Mouse (Mus musculus) forebrain, postnatal 0 days (tissue): ENCODE results near the gene Ints3. TPM values are rescaled to one million over a fixed set of nuclear protein-coding genes. Genes with fewer than 3 reads are reported as not detected.

ENCODE experiments used
- ATAC-seq: fragments of 200-750 bp; cut with Nextera tagmentation; 2 replicates; pipeline ENCODE4 v1.8.0; 2017; ENCODE audit warnings: mild to moderate bottlenecking, moderate library complexity
- DNase-seq: peaks from one replicate; pipeline ENCODE4 v3.0.0-alpha.2; 2015
- H3K27ac ChIP-seq: fragments of 300-500 bp; sonication (generic); 2 replicates; pipeline ENCODE4 v1.5.1; 2014; ENCODE audit warnings: low read depth, mild to moderate bottlenecking, antibody characterized with exemption, low read length, moderate library complexity, mixed read lengths
- H3K27me3 ChIP-seq: fragments of 300-500 bp; sonication (generic); 2 replicates; pipeline ENCODE4 v1.6.1; 2014; ENCODE audit warnings: mild to moderate bottlenecking, low read length, mixed read lengths; ENCODE audit not compliant: insufficient read depth
- H3K36me3 ChIP-seq: fragments of 300-500 bp; sonication (generic); 2 replicates; pipeline ENCODE4 v1.6.1; 2014; ENCODE audit warnings: mild to moderate bottlenecking, moderate library complexity; ENCODE audit not compliant: insufficient read depth
- H3K4me1 ChIP-seq: fragments of 300-500 bp; sonication (generic); 2 replicates; pipeline ENCODE4 v1.6.1; 2014; ENCODE audit warnings: antibody characterized with exemption; ENCODE audit not compliant: insufficient read depth
- H3K4me2 ChIP-seq: fragments of 300-500 bp; sonication (generic); 2 replicates; pipeline ENCODE4 v1.6.1; 2014; ENCODE audit warnings: low read depth, mild to moderate bottlenecking, moderate library complexity
- H3K4me3 ChIP-seq: fragments of 300-500 bp; sonication (generic); 2 replicates; pipeline ENCODE4 v1.5.1; 2014; ENCODE audit warnings: low read depth, low read length, mixed read lengths
- H3K9ac ChIP-seq: fragments of 300-500 bp; sonication (generic); 2 replicates; pipeline ENCODE4 v1.6.1; 2014; ENCODE audit warnings: mild to moderate bottlenecking
- H3K9me3 ChIP-seq: fragments of 300-500 bp; sonication (generic); 2 replicates; pipeline ENCODE4 v1.6.1; 2016; ENCODE audit warnings: low read length
- CTCF ChIP-seq: sonication (generic); IDR thresholded peaks from 2 replicates; pipeline ENCODE4 v1.5.1; 2016; ENCODE audit warnings: antibody characterized with exemption, control low read depth, low read depth
- WGBS: fragments of 180-500 bp; shearing (Covaris S2); extraction: QIAGEN DNeasy Blood & Tissue Kit; methylation state at CpG from one replicate; pipeline ENCODE4 v1.1.7; 2014; 5-methylcytosine and 5-hydroxymethylcytosine counted together
- polyA plus RNA-seq: library from polyadenylated mRNA; unstranded; fragments of >200 nt; fragmentation: Nextera tagmentation; extraction: Ambion mirVana; gene quantifications from 2 replicates; pipeline ENCODE4 v1.2.1, GENCODE M21; 2015
- total RNA-seq: library from RNA; depleted of rRNA; stranded (reverse); fragments of >200 nt; gene quantifications from 2 replicates; pipeline ENCODE4 v1.2.3, GENCODE M21; 2014

Gene Ints3
- total and polyA plus RNA-seq, 2 experiments from 2014 or later: 20.6 to 51.5 TPM

DNA sequence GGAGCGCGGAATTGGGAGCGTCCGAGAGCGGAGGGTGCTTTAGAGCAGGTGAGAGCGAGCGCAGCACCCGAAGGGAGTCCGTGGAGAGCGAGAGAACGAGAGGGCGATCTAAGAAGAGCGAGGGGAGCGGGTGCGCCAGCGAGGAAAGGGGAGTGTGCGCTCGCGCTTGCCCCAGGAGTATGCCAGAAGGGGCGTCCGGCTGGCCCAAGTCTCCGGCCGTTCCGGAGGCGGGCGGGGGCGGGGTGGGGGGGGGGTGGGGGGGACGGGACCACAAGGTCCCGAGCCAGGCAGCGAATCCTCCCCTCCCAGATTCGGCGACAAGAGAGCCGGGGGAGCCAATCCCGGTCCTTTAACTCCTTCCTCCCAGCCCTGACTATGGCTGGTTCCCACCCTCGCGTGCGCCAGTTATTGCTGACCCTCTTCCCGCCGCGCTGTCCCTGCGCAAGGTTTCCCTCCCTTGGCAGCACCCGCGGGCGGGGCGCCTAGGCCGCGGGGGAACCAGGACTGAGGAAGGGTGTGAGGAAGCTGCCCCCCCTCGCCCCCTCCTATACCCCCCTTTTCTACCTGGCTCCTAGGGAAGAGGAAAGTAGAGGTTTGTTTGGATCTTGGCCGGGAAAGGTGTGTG is 32.4 kb upstream of the Ints3 start, which contains the start of gene Npr1:
Gene Npr1 (minus strand): TSS at position 181 of the 625 bp plus-strand sequence.
- Histone ChIP-seq H3K27ac (no peak within 1 kb of the TSS), H3K9ac (peak within 1 kb of the TSS; percentile 48), H3K4me2 (peak within 1 kb of the TSS; percentile 97), H3K36me3 (no peaks in the 10 kb centered on the region), H3K27me3 (peaks cover 28% of the 10 kb centered on the region), H3K4me3 (peak within 1 kb of the TSS; percentile 48), H3K9me3 (no peaks in the 10 kb centered on the region), H3K4me1 (no peaks in the 10 kb centered on the region)
- WGBS: under 1% methylated on average over 34 of the region's 49 CpGs
- ATAC-seq (peak; percentile 47; the same call in 1 of the 2 replicates), DNase-seq (no peak)
- TF ChIP-seq CTCF: no peak

DNA sequence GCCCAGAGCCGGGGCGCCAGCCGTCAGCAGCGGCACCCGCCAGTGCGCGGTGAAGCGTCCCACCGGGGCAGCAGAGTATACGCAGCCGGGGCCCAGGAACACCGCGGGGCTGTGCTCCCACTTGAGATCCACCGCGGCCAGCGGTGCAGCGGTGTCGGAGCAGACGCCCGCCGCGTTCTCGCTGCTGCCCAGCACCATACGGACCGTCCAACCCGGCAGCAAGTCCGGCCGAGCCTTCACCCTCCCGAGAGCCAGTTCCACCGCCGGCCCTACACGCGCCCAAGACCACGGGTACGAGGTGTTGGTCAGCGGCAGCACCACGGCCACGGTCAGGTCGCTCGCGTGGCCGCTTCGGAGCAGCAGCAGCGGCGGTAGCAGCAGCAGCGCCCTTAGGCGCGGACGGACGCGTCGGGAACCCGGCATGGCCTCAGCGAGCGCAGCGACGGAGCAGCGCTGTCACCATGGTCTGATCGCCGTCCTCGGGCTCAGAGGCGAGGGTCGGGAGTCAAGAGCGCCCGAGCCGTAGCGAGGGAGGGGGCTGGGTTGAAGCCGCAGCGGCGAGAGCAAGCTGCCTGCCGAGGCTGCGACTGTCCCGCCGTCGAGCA is 31.8 kb upstream of the Ints3 start:
- Histone ChIP-seq H3K4me3 (peak overlapping the region; percentile 48), H3K36me3 (no peaks in the 10 kb centered on the region), H3K4me2 (peak overlapping the region; percentile 97), H3K27me3 (peaks cover 28% of the 10 kb centered on the region), H3K9me3 (no peaks in the 10 kb centered on the region), H3K27ac (no peak overlapping the region), H3K4me1 (no peaks in the 10 kb centered on the region), H3K9ac (peak overlapping the region; percentile 48)
- ATAC-seq: peak; percentile 45
- 1% methylated on average over 75 of the region's 75 CpGs for WGBS
- peak; percentile 13 for DNase-seq
- no peak for TF ChIP-seq CTCF

DNA sequence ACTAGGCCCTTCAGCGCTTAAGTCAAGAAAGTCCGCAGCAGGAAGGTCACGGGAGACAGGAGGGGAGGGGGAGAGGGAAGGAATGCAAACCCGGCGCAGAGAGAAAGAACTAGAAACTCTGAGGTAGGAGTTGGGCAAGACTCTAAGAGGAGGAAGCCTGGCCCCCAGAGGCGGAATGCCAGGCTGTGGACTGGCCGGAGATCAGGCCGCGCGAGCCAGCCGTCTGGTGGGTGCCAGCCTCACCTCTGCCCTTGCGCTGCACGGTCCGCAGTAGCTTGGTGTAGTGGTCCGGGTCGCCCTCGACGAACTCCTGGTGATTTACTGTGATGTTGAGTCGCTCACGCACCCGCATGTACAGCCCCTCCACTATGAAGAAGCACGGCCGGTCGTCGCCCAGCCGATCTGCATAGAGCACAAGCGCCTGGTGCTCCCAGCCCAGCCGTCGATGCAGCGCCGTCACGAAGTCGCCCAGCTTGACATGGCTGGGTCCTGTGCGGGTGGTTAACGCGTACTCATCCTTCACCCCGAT is 31.2 kb upstream of the Ints3 start:
- H3K4me3 ChIP-seq: peak overlapping the region; percentile 48
- peak overlapping the region; percentile 48; the same call in 1 of the 2 replicates for H3K9ac ChIP-seq
- no peak overlapping the region for H3K27ac ChIP-seq
- peak overlapping the region; percentile 97 for H3K4me2 ChIP-seq
- H3K36me3 ChIP-seq: no peaks in the 10 kb centered on the region
- no peak for TF ChIP-seq CTCF
- H3K9me3 ChIP-seq: no peaks in the 10 kb centered on the region
- ATAC-seq: peak; percentile 23; the same call in 1 of the 2 replicates
- WGBS: 11% methylated on average over 37 of the region's 37 CpGs
- peaks cover 28% of the 10 kb centered on the region for H3K27me3 ChIP-seq
- no peak for DNase-seq
- H3K4me1 ChIP-seq: no peaks in the 10 kb centered on the region

DNA sequence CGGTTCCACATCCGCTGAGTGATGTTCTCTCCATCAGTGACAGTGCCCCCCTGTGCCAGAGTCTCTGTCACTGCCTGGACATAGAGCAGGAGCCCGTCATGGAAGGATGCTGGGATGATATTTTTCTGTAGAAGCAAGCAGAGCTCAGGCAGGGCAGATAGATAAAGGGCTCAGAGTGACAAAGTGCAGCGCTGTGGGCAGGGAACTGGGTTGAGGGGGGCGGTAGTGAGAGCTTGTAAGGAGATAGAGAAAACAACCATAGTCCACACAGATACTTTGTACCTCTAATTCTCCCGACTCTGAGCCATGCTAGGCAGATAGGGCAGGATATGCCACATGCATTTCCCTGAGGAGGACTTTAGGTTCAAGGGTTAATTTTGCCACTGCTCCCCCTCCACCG is 29.2 kb upstream of the Ints3 start:
- Histone ChIP-seq H3K4me2 (no peak overlapping the region), H3K9me3 (no peaks in the 10 kb centered on the region), H3K27me3 (peaks cover 28% of the 10 kb centered on the region), H3K36me3 (no peaks in the 10 kb centered on the region), H3K4me1 (no peaks in the 10 kb centered on the region), H3K4me3 (no peak overlapping the region), H3K9ac (no peak overlapping the region), H3K27ac (no peak overlapping the region)
- WGBS: 31% methylated on average over 7 of the region's 7 CpGs
- ATAC-seq: no peak
- no peak for DNase-seq
- no peak for TF ChIP-seq CTCF

DNA sequence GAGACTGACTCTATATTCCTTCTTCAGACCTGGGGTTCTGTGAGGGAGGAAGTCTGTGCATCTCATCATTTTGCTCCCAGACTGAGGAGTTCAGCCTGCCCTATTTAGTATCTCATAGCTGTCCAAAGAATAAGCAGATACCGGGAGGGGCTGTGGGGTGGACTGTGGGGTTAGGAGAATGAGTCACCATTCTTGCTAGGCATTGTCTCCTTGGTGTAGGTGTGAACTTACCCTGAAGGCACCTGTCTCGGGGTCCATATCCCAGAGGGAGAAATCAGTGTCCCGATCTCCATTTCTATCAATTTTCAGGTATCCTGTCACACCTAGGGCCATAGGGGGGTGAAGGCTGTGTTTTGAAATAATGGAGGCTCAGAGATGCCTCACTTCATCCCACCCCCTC is 28.5 kb upstream of the Ints3 start:
- Histone ChIP-seq H3K36me3 (no peaks in the 10 kb centered on the region), H3K9ac (no peak overlapping the region), H3K4me1 (no peaks in the 10 kb centered on the region), H3K9me3 (no peaks in the 10 kb centered on the region), H3K27ac (no peak overlapping the region), H3K4me2 (no peak overlapping the region), H3K27me3 (peaks cover 28% of the 10 kb centered on the region), H3K4me3 (no peak overlapping the region)
- TF ChIP-seq CTCF: no peak
- no peak for DNase-seq
- no peak for ATAC-seq
- 92% methylated on average over 3 of the region's 3 CpGs for WGBS

DNA sequence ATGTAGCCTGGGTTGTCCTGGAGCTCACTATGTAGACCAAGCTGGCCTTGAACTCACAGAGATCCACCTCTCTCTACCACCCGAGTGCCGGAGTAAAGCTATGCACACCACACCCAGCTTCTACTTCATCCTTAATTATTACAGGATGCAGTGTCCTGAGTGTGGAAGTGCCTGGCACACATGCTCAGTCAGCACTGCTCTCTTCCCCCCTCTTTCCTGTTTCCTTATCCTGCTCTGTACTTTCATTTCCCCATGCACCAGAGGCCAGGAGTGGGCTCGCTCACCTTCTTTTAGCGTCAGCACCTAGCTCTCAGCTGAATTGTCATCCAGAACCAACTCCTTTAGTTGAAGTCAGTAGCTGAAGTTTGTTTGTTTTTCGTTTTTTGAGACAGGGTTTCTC is 26.9 kb upstream of the Ints3 start:
- no peak overlapping the region for H3K9ac ChIP-seq
- no peaks in the 10 kb centered on the region for H3K9me3 ChIP-seq
- H3K36me3 ChIP-seq: no peaks in the 10 kb centered on the region
- DNase-seq (no peak), ATAC-seq (no peak)
- H3K4me1 ChIP-seq: no peaks in the 10 kb centered on the region
- TF ChIP-seq CTCF: no peak
- peaks cover 21% of the 10 kb centered on the region for H3K27me3 ChIP-seq
- no peak overlapping the region for H3K27ac ChIP-seq
- no peak overlapping the region for H3K4me3 ChIP-seq
- no peak overlapping the region for H3K4me2 ChIP-seq
- 73% methylated on average over 5 of the region's 5 CpGs for WGBS

DNA sequence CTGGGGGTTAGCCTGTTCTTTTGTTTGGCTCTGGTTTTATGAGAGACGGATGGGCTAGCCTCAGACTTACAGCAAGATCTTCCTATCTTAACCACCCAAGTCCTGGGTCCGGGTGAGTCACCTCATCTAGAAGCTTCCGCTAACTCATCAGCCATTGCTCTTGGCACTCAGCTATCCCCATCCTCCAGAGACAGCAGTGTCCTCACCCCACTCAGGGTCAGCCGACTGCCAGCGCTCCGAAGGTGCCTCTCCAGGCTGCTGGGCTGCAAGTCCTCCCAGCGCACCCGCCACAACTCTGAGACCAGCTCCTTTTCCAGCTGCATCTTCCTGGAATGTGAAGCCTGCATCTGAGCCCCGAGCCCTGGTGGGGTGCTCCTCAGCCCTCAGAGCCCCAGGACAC is 26.3 kb upstream of the Ints3 start:
- Histone ChIP-seq H3K27me3 (peaks cover 16% of the 10 kb centered on the region), H3K4me3 (no peak overlapping the region), H3K36me3 (no peaks in the 10 kb centered on the region), H3K4me2 (no peak overlapping the region), H3K9ac (no peak overlapping the region), H3K9me3 (no peaks in the 10 kb centered on the region), H3K4me1 (no peaks in the 10 kb centered on the region), H3K27ac (no peak overlapping the region)
- ATAC-seq (no peak), DNase-seq (no peak)
- no peak for TF ChIP-seq CTCF
- WGBS: 75% methylated on average over 9 of the region's 9 CpGs
